ENCODE assay signal across 18 mouse cellular contexts in genomic region chr5:136805019-136805418, GRCm38 (mm10).
DNase-seq lines count a peak whose midpoint lies in the region; ATAC-seq and TF ChIP-seq lines count a peak whose summit lies in the region.
"Had no signal": no experiment of that assay in that cellular context is flagged by ENCODE, and none has a peak within 500 bp of the region (broad histone marks: within the 10 kb centered on the region; RNA-seq: fewer than 3 reads in every experiment).

No protein-coding gene starts in this region.

- H3K9me3 ChIP-seq in heart, embryonic 12.5 days (replicated peaks): no peaks in the 10 kb centered on the region
- no peaks in the 10 kb centered on the region for H3K9me3 ChIP-seq in kidney, postnatal 0 days (replicated peaks; ENCODE audit: low read length)
- H3K9me3 ChIP-seq in embryonic facial prominence, embryonic 10.5 days: no peaks in the 10 kb centered on the region
- H3K9me3 ChIP-seq in limb, embryonic 10.5 days (replicated peaks): no peaks in the 10 kb centered on the region
- H3K9me3 ChIP-seq: midbrain, embryonic 10.5 days; neural tube, embryonic 13.5 days had no signal

- intact Hi-C loops in heart, postnatal 10 days (cut with DNase I): no loop called here

- no peak for ATAC-seq in heart, embryonic 12.5 days (ENCODE audit: insufficient number of reproducible peaks, low FRiP score)
- ATAC-seq in kidney, postnatal 0 days (replicated peaks; ENCODE audit: low FRiP score, low read depth): no peak

- TF ChIP-seq CTCF in kidney, postnatal 0 days (IDR thresholded peaks at IDR 0.05; ENCODE audit: low read depth): no peak

- H3K4me3 ChIP-seq in heart, embryonic 12.5 days: no peak overlapping the region
- H3K4me3 ChIP-seq in kidney, postnatal 0 days (replicated peaks; ENCODE audit: low read depth, low read length): no peak overlapping the region
- no peak overlapping the region for H3K4me3 ChIP-seq in embryonic facial prominence, embryonic 10.5 days
- no peak overlapping the region for H3K4me3 ChIP-seq in limb, embryonic 10.5 days
- H3K4me3 ChIP-seq: heart, adult 2 months; midbrain, embryonic 10.5 days; neural tube, embryonic 13.5 days had no signal

- H3K36me3 ChIP-seq in heart, embryonic 12.5 days: no peaks in the 10 kb centered on the region
- no peaks in the 10 kb centered on the region for H3K36me3 ChIP-seq in kidney, postnatal 0 days (ENCODE audit: insufficient read depth, low read length)
- peaks cover 24% of the 10 kb centered on the region for H3K36me3 ChIP-seq in embryonic facial prominence, embryonic 10.5 days (replicated peaks)
- H3K36me3 ChIP-seq in limb, embryonic 10.5 days: peaks cover 22% of the 10 kb centered on the region
- H3K36me3 ChIP-seq: midbrain, embryonic 10.5 days; neural tube, embryonic 13.5 days had no signal

- no peak overlapping the region for H3K4me2 ChIP-seq in heart, embryonic 12.5 days
- no peak overlapping the region for H3K4me2 ChIP-seq in kidney, postnatal 0 days (ENCODE audit: low read length)
- H3K4me2 ChIP-seq: neural tube, embryonic 13.5 days had no signal

- no peak overlapping the region for H3K27ac ChIP-seq in heart, embryonic 12.5 days (ENCODE audit: poor library complexity, severe bottlenecking)
- H3K27ac ChIP-seq in kidney, postnatal 0 days: no peak overlapping the region
- peak overlapping the region; percentile 77 for H3K27ac ChIP-seq in embryonic facial prominence, embryonic 10.5 days (replicated peaks)
- peak overlapping the region; percentile 79 for H3K27ac ChIP-seq in limb, embryonic 10.5 days
- H3K27ac ChIP-seq: heart, adult 2 months; liver, embryonic 14.5 days; midbrain, embryonic 10.5 days; neural tube, embryonic 13.5 days had no signal

- 67% methylated on average over 6 of the region's 6 CpGs for WGBS in heart, embryonic 12.5 days
- WGBS in kidney, postnatal 0 days: 49% methylated on average over 6 of the region's 6 CpGs
- WGBS in embryonic facial prominence, embryonic 10.5 days: 72% methylated on average over 6 of the region's 6 CpGs
- WGBS in limb, embryonic 10.5 days: 76% methylated on average over 6 of the region's 6 CpGs

- peaks cover 4% of the 10 kb centered on the region for H3K27me3 ChIP-seq in heart, embryonic 12.5 days (replicated peaks)
- H3K27me3 ChIP-seq in kidney, postnatal 0 days (ENCODE audit: insufficient read depth, low read length): no peaks in the 10 kb centered on the region
- no peaks in the 10 kb centered on the region for H3K27me3 ChIP-seq in embryonic facial prominence, embryonic 10.5 days (replicated peaks; ENCODE audit: low read depth, poor library complexity, severe bottlenecking)
- no peaks in the 10 kb centered on the region for H3K27me3 ChIP-seq in limb, embryonic 10.5 days (ENCODE audit: low read depth, poor library complexity, severe bottlenecking)
- H3K27me3 ChIP-seq: neural tube, embryonic 13.5 days had no signal

- no peak overlapping the region for H3K9ac ChIP-seq in heart, embryonic 12.5 days
- no peak overlapping the region for H3K9ac ChIP-seq in kidney, postnatal 0 days (ENCODE audit: low read depth, low read length)
- H3K9ac ChIP-seq: liver, embryonic 14.5 days; neural tube, embryonic 13.5 days had no signal

- DNase-seq in heart, postnatal 10 days: peak; percentile 25 to 26
- peak; percentile 29 for DNase-seq in kidney, postnatal 0 days (ENCODE audit: low spot score)
- no peak for DNase-seq in kidney, postnatal 14 days
- no peak for DNase-seq in embryonic facial prominence, embryonic 10.5 days (ENCODE audit: low spot score)
- no peak for DNase-seq in limb, embryonic 10.5 days (ENCODE audit: low spot score)
- DNase-seq in adrenal gland, postnatal 10 days: no peak
- no peak for DNase-seq in frontal cortex, postnatal 36 days (ENCODE audit: low spot score in 2 of 2)
- DNase-seq: adrenal gland, adult 8-10 months; cerebellum, adult 11 months; cerebellum, postnatal 14 days; embryo, embryonic 11 days; gastrocnemius, postnatal 10 days; heart, adult 2 months; layer of hippocampus, postnatal 36 days had no signal

- H3K4me1 ChIP-seq in heart, embryonic 12.5 days (replicated peaks): peaks cover 21% of the 10 kb centered on the region
- no peaks in the 10 kb centered on the region; the same call in 1 of the 2 replicates for H3K4me1 ChIP-seq in kidney, postnatal 0 days (replicated peaks; ENCODE audit: insufficient read depth, low read length)
- H3K4me1 ChIP-seq in embryonic facial prominence, embryonic 10.5 days: peaks cover 62% of the 10 kb centered on the region
- peaks cover 76% of the 10 kb centered on the region for H3K4me1 ChIP-seq in limb, embryonic 10.5 days

Comparison
In these comparisons a context has a peak if more than half of its experiments do, and no peak if none do; other contexts are left out.
1. DNase-seq: peak in heart, postnatal 10 days (2 of 2) and kidney, postnatal 0 days (single experiment); none in kidney, postnatal 14 days (single experiment), embryonic facial prominence, embryonic 10.5 days (single experiment), limb, embryonic 10.5 days (single experiment), adrenal gland, postnatal 10 days (single experiment) and frontal cortex, postnatal 36 days (0 of 2).
2. H3K27ac ChIP-seq: peak in embryonic facial prominence, embryonic 10.5 days (single experiment) and limb, embryonic 10.5 days (single experiment); none in heart, embryonic 12.5 days (single experiment) and kidney, postnatal 0 days (single experiment).